Mouse (Mus musculus) liver, embryonic 14 days (tissue): ENCODE measurements around the gene Txnrd3. TPM values are rescaled to one million over a fixed set of nuclear protein-coding genes. Genes with fewer than 3 reads are reported as not detected.

Experiments
- polyA plus RNA-seq: library from polyadenylated mRNA; depleted of rRNA; stranded (reverse); fragments of >200 nt; gene quantifications from 2 replicates; pipeline ENCODE4 v1.2.3, GENCODE M21; 2012; rRNA removed

The Txnrd3 gene
- 1.6 and 1.7 TPM in 2 replicates for polyA plus RNA-seq

GRCm38 (mm10) chr6:89643798-89644270 lies at the start of gene Txnrd3:
Gene Txnrd3 (plus strand): TSS chr6:89643988.

GRCm38 (mm10) chr6:89595018-89595776 lies 48.6 kb upstream of the Txnrd3 start, which contains the start of gene Chchd6:
Gene Chchd6 (minus strand): TSS chr6:89595652.

GRCm38 (mm10) chr6:89707240-89707639 lies 63.5 kb downstream of the Txnrd3 start, which contains the start of gene Vmn1r40:
Gene Vmn1r40 (plus strand): TSS chr6:89707540.

Other genes starting within 250 kb of the Txnrd3 start
- gene Chchd6, start 48.3 kb upstream of the Txnrd3 start, polyA plus RNA-seq = 10.3 and 11.1 TPM in 2 replicates
- gene Vmn1r40, start 63.6 kb downstream of the Txnrd3 start, polyA plus RNA-seq = not detected in 2 replicates
- not detected in 2 replicates for gene Vmn1r41, start 96.8 kb downstream of the Txnrd3 start, polyA plus RNA-seq
- gene Vmn1r42, start 232.4 kb downstream of the Txnrd3 start, polyA plus RNA-seq = not detected in 2 replicates
- not detected in 2 replicates for gene Vmn1r43, start 232.4 kb downstream of the Txnrd3 start, polyA plus RNA-seq
- not detected in 2 replicates for gene Vmn1r44, start 239.7 kb downstream of the Txnrd3 start, polyA plus RNA-seq